Mouse (Mus musculus): ENCODE measurements around the gene Tesc. TPM values are rescaled to one million over a fixed set of nuclear protein-coding genes. Genes with fewer than 3 reads are reported as not detected.

Gene Tesc
- total and polyA plus RNA-seq, 3 experiments = 0.34 to 0.80 TPM; not detected in 1

- TF ChIP-seq RAD21 (IDR thresholded peaks at IDR 0.05; ENCODE audit: low read depth, low read length) = no peak
- no peak for TF ChIP-seq MAZ (IDR thresholded peaks at IDR 0.05; ENCODE audit: low read depth, low read length)
- Histone ChIP-seq H3K27ac (ENCODE audit: insufficient read depth, low read depth) (no peak overlapping the region), H3K4me3 (replicated peaks in 1 of 3; ENCODE audit: low read depth in 2 of 3, low read length in 2 of 3, poor library complexity in 1 of 3) (no peak overlapping the region), H3K4me2 (ENCODE audit: insufficient read depth, low read depth, poor library complexity, severe bottlenecking) (no peak overlapping the region), H3K36me3 (replicated peaks in 1 of 2; ENCODE audit: control insufficient read depth in 1 of 2, insufficient read depth in 1 of 2, low read length in 1 of 2) (peaks cover 71 to 96% of the 10 kb centered on the region in 2 experiments), H3K4me1 (ENCODE audit: control insufficient read depth in 1 of 2, insufficient read depth in 2 of 2) (peaks cover 0 to 2% of the 10 kb centered on the region in 2 experiments; a peak in 2 of 4 replicates), H3K9me3 (replicated peaks; ENCODE audit: low read length) (no peaks in the 10 kb centered on the region), H3K79me2 (replicated peaks; ENCODE audit: control insufficient read depth, extremely low read depth, insufficient read depth, poor library complexity, severe bottlenecking) (no peaks in the 10 kb centered on the region), H3K9ac (ENCODE audit: insufficient read depth, low read depth) (no peak overlapping the region), H3K27me3 (replicated peaks) (no peaks in the 10 kb centered on the region)
- DNase-seq (ENCODE audit: extremely low read depth) = no peak
- in situ Hi-C loops (cut with MboI; ENCODE audit: low pct_ligation_motif_present, low pct_unique_long_range_greater_than_20kb, low sequenced_read_pairs) (no loop called here), dilution Hi-C loops (cut with MboI; ENCODE audit: extremely low pct_ligation_motif_present, extremely low pct_unique_long_range_greater_than_20kb, low sequenced_read_pairs) (no loop called here)
Observed at GRCm38 (mm10) chr5:117995911-117996310, 31.6 kb upstream of the Tesc start.

DNA sequence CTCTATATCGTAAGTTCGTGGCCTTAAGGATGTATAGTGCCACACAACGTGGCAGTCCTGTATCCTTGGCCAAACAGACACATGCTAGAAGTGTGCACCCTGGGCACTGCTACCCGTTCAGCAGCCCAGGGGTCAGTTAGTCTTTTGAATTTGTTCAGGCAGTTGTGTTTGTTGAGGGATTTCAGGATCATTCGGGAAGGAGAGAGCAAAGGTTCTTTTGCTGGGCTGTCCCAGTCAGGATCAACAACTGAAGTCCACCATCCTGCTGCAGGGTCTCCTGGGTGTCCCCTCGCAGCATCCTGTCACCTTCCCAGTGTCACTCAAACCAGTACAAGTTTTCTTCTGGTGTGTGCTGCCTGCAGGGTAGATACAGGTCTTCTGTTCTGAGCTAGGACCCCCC, 31.0 kb upstream of the Tesc start:
- in situ Hi-C loops (cut with MboI; ENCODE audit: low pct_ligation_motif_present, low pct_unique_long_range_greater_than_20kb, low sequenced_read_pairs) (no loop called here), dilution Hi-C loops (cut with MboI; ENCODE audit: extremely low pct_ligation_motif_present, extremely low pct_unique_long_range_greater_than_20kb, low sequenced_read_pairs) (no loop called here)
- Histone ChIP-seq H3K27ac (ENCODE audit: insufficient read depth, low read depth) (no peak overlapping the region), H3K9ac (ENCODE audit: insufficient read depth, low read depth) (no peak overlapping the region), H3K9me3 (replicated peaks; ENCODE audit: low read length) (no peaks in the 10 kb centered on the region), H3K79me2 (replicated peaks; ENCODE audit: control insufficient read depth, extremely low read depth, insufficient read depth, poor library complexity, severe bottlenecking) (no peaks in the 10 kb centered on the region), H3K4me3 (replicated peaks in 1 of 3; ENCODE audit: low read depth in 2 of 3, low read length in 2 of 3, poor library complexity in 1 of 3) (no peak overlapping the region), H3K4me1 (ENCODE audit: control insufficient read depth in 1 of 2, insufficient read depth in 2 of 2) (no peaks in the 10 kb centered on the region), H3K36me3 (replicated peaks in 1 of 2; ENCODE audit: control insufficient read depth in 1 of 2, insufficient read depth in 1 of 2, low read length in 1 of 2) (peaks cover 71 to 96% of the 10 kb centered on the region in 2 experiments), H3K27me3 (replicated peaks) (no peaks in the 10 kb centered on the region), H3K4me2 (ENCODE audit: insufficient read depth, low read depth, poor library complexity, severe bottlenecking) (no peak overlapping the region)
- TF ChIP-seq JUN (IDR thresholded peaks at IDR 0.05; ENCODE audit: insufficient read depth, low read depth, low read length) = no peak
- TF ChIP-seq USF2 (conservative IDR thresholded peaks at IDR 0.05; ENCODE audit: low read depth, low read length) = no peak
- TF ChIP-seq MAX (IDR thresholded peaks at IDR 0.05; ENCODE audit: low read length) = no peak
- DNase-seq (ENCODE audit: extremely low read depth) = no peak

DNA sequence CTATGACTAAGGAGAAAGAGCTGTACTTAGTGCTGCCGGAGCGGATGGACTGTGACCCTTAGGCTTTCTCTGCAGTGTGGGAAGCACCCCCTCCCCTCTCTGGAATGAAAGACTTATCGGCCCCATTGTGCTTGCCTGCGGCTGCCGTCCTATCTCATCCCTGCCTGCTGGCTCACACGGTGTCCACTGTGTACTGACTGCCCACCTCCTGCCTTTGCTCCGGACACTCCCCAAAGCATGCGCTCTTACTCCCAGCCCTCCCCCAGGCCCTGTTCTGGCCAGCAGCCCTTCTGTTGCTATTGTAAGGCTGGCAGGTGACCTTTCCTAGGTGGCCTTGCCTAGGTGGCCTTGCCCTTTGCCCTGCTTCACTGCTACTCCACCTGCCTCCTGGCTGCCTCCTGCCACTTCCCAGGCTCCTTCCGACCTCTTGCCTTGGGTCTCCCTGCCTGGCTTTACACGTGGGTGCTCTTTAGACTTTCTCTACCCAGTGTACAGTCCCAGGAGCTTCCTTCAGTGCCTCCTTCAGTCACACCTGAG, 30.0 kb upstream of the Tesc start:
- H3K36me3 ChIP-seq (replicated peaks in 1 of 2; ENCODE audit: control insufficient read depth in 1 of 2, insufficient read depth in 1 of 2, low read length in 1 of 2) = peaks cover 75 to 96% of the 10 kb centered on the region in 2 experiments
- no peak overlapping the region for H3K4me2 ChIP-seq (ENCODE audit: insufficient read depth, low read depth, poor library complexity, severe bottlenecking)
- H3K27me3 ChIP-seq (replicated peaks) = no peaks in the 10 kb centered on the region
- no peaks in the 10 kb centered on the region for H3K4me1 ChIP-seq (ENCODE audit: control insufficient read depth in 1 of 2, insufficient read depth in 2 of 2)
- no peaks in the 10 kb centered on the region for H3K9me3 ChIP-seq (replicated peaks; ENCODE audit: low read length)
- H3K4me3 ChIP-seq (replicated peaks in 1 of 3; ENCODE audit: low read depth in 2 of 3, low read length in 2 of 3, poor library complexity in 1 of 3) = no peak overlapping the region
- dilution Hi-C loops (cut with MboI; ENCODE audit: extremely low pct_ligation_motif_present, extremely low pct_unique_long_range_greater_than_20kb, low sequenced_read_pairs) (no loop called here), in situ Hi-C loops (cut with MboI; ENCODE audit: low pct_ligation_motif_present, low pct_unique_long_range_greater_than_20kb, low sequenced_read_pairs) (no loop called here)
- H3K79me2 ChIP-seq (replicated peaks; ENCODE audit: control insufficient read depth, extremely low read depth, insufficient read depth, poor library complexity, severe bottlenecking) = no peaks in the 10 kb centered on the region
- H3K9ac ChIP-seq (ENCODE audit: insufficient read depth, low read depth) = no peak overlapping the region
- no peak for DNase-seq (ENCODE audit: extremely low read depth)
- no peak overlapping the region for H3K27ac ChIP-seq (ENCODE audit: insufficient read depth, low read depth)
- TF ChIP-seq SMC3 (IDR thresholded peaks at IDR 0.05; ENCODE audit: low read depth, low read length) (no peak), ETS1 (conservative IDR thresholded peaks at IDR 0.05; ENCODE audit: low read depth, low read length) (no peak), USF2 (conservative IDR thresholded peaks at IDR 0.05; ENCODE audit: low read depth, low read length) (no peak), ZNF384 (IDR thresholded peaks at IDR 0.05; ENCODE audit: low read depth, low read length) (no peak), TBP (conservative IDR thresholded peaks at IDR 0.05; ENCODE audit: low read depth, low read length) (no peak), KAT2A (IDR thresholded peaks at IDR 0.05; ENCODE audit: insufficient replicate concordance, low read length) (no peak), TCF12 (IDR thresholded peaks at IDR 0.05; ENCODE audit: low read depth, low read length) (no peak), HCFC1 (IDR thresholded peaks at IDR 0.05; ENCODE audit: low read depth, low read length) (no peak), UBTF (IDR thresholded peaks at IDR 0.05; ENCODE audit: low read depth, low read length) (no peak)

All from CH12.LX (cell line).